Mouse (Mus musculus) C2C12 (cell line): Measurements from ENCODE around the gene Olfml1. TPM values are rescaled to one million over a fixed set of nuclear protein-coding genes. Genes with fewer than 3 reads are reported as not detected.

Experiments used
- H3K27me3 ChIP-seq: one replicate; pipeline ENCODE4 v1.6.1; 2011; ENCODE audit not compliant: control insufficient read depth, insufficient read depth, insufficient read length
- H3K36me3 ChIP-seq: one replicate; pipeline ENCODE4 v1.6.1; 2011; ENCODE audit not compliant: control insufficient read depth, insufficient read depth
- H3K4me3 ChIP-seq: one replicate; pipeline ENCODE4 v1.5.1; 2011; ENCODE audit warnings: mild to moderate bottlenecking, control low read depth; ENCODE audit not compliant: poor library complexity, insufficient read depth, severe bottlenecking
- H3K79me2 ChIP-seq: one replicate; pipeline ENCODE4 v1.6.1; 2011; ENCODE audit not compliant: control insufficient read depth, insufficient read depth
- H3K79me3 ChIP-seq: one replicate; pipeline ENCODE4 v1.6.1; 2011; ENCODE audit warnings: low read depth, control low read depth
- H3ac ChIP-seq: one replicate; pipeline ENCODE3; 2011; ENCODE audit warnings: low read depth; ENCODE audit not compliant: control insufficient read depth, insufficient read length
- CEBPB ChIP-seq: IDR thresholded peaks from one replicate; pipeline ENCODE4 v1.6.1; 2011; ENCODE audit warnings: low read depth, mild to moderate bottlenecking, control low read depth, moderate library complexity
- CTCF ChIP-seq: IDR thresholded peaks from one replicate; pipeline ENCODE4 v1.5.1; 2011; ENCODE audit not compliant: control insufficient read depth, insufficient read depth, insufficient read length
- FOSL1 ChIP-seq: IDR thresholded peaks from one replicate; pipeline ENCODE4 v1.8.0; 2011; ENCODE audit warnings: mild to moderate bottlenecking, low read length; ENCODE audit not compliant: poor library complexity, insufficient read depth, severe bottlenecking
- MAX ChIP-seq: IDR thresholded peaks from one replicate; pipeline ENCODE4 v1.6.1; 2011; ENCODE audit warnings: mild to moderate bottlenecking, control low read depth
- MYOD1 ChIP-seq: IDR thresholded peaks from one replicate; pipeline ENCODE4 v1.6.1; 2011; ENCODE audit warnings: low read depth; ENCODE audit not compliant: control insufficient read depth, insufficient read length
- MYOG ChIP-seq: IDR thresholded peaks from one replicate; pipeline ENCODE4 v1.6.1; 2011; ENCODE audit not compliant: control insufficient read depth, insufficient read length; ENCODE audit errors: extremely low read depth
- USF1 ChIP-seq: IDR thresholded peaks from one replicate; pipeline ENCODE4 v1.6.1; 2011; ENCODE audit warnings: low read depth, mild to moderate bottlenecking, control low read depth, moderate library complexity
- long read RNA-seq, 2 experiments: library from polyadenylated mRNA; unstranded; transcript quantifications; one replicate each; pipeline ENCODE4 v2.0.0; 2019 to 2020
- polyA plus RNA-seq: library from polyadenylated mRNA; unstranded; fragments of >200 nt; fragmentation: generic; extraction: Trizol; gene quantifications from one replicate; pipeline ENCODE4 v1.2.1, GENCODE M21; 2012; ENCODE audit warnings: missing spikeins

The Olfml1 gene
- polyA plus RNA-seq = not detected
- long read RNA-seq, experiment 1 = 0 reads
- long read RNA-seq, experiment 2 = 0 reads

- no peaks in the 10 kb centered on the region for H3K79me2 ChIP-seq
- no peaks in the 10 kb centered on the region for H3K79me3 ChIP-seq
- no peak within 1 kb of the TSS for H3K4me3 ChIP-seq
- H3K36me3 ChIP-seq = no peaks in the 10 kb centered on the region
- H3K27me3 ChIP-seq = no peaks in the 10 kb centered on the region
- TF ChIP-seq MYOD1 (no peak), MAX (no peak), CEBPB (no peak), CTCF (no peak), USF1 (no peak), MYOG (no peak), FOSL1 (no peak)
- no peak within 1 kb of the TSS for H3ac ChIP-seq
These were observed at the start of gene Olfml1 for GRCm38 (mm10) chr7:107567261-107567671. Gene Olfml1 (plus strand): TSS chr7:107567446.

- no peaks in the 10 kb centered on the region for H3K79me3 ChIP-seq
- no peak overlapping the region for H3ac ChIP-seq
- H3K36me3 ChIP-seq = no peaks in the 10 kb centered on the region
- H3K79me2 ChIP-seq = no peaks in the 10 kb centered on the region
- H3K4me3 ChIP-seq = no peak overlapping the region
- TF ChIP-seq MYOG (no peak), MAX (no peak)
- H3K27me3 ChIP-seq = no peaks in the 10 kb centered on the region
These were observed 47.8 kb upstream of the Olfml1 start for GRCm38 (mm10) chr7:107519256-107520025.

GRCm38 (mm10) chr7:107521411-107521810, 45.8 kb upstream of the Olfml1 start:
- Histone ChIP-seq H3ac (no peak overlapping the region), H3K79me2 (no peaks in the 10 kb centered on the region), H3K4me3 (no peak overlapping the region), H3K79me3 (no peaks in the 10 kb centered on the region), H3K27me3 (no peaks in the 10 kb centered on the region), H3K36me3 (no peaks in the 10 kb centered on the region)
- no peak for TF ChIP-seq CTCF
- no peak for TF ChIP-seq USF1
- TF ChIP-seq MYOD1 = no peak
- no peak for TF ChIP-seq FOSL1
- TF ChIP-seq MYOG = no peak
- TF ChIP-seq CEBPB = no peak
- TF ChIP-seq MAX = no peak

- H3K79me2 ChIP-seq = no peaks in the 10 kb centered on the region
- no peaks in the 10 kb centered on the region for H3K27me3 ChIP-seq
- H3K36me3 ChIP-seq = no peaks in the 10 kb centered on the region
- H3ac ChIP-seq = no peak overlapping the region
- no peaks in the 10 kb centered on the region for H3K79me3 ChIP-seq
- TF ChIP-seq MAX = no peak
- TF ChIP-seq CEBPB = no peak
- TF ChIP-seq CTCF = no peak
- no peak for TF ChIP-seq MYOD1
- no peak overlapping the region for H3K4me3 ChIP-seq
These were observed 40.9 kb upstream of the Olfml1 start for GRCm38 (mm10) chr7:107526299-107526698.

GRCm38 (mm10) chr7:107528169-107528772, 39.0 kb upstream of the Olfml1 start:
- H3K27me3 ChIP-seq = no peaks in the 10 kb centered on the region
- H3K79me3 ChIP-seq = no peaks in the 10 kb centered on the region
- no peaks in the 10 kb centered on the region for H3K36me3 ChIP-seq
- no peak for TF ChIP-seq FOSL1
- no peak for TF ChIP-seq MYOG
- TF ChIP-seq USF1 = no peak
- no peak for TF ChIP-seq MYOD1
- no peak for TF ChIP-seq CTCF
- no peak for TF ChIP-seq MAX
- TF ChIP-seq CEBPB = no peak
- H3K79me2 ChIP-seq = no peaks in the 10 kb centered on the region
- no peak overlapping the region for H3ac ChIP-seq
- H3K4me3 ChIP-seq = no peak overlapping the region

- TF ChIP-seq FOSL1 = no peak
- no peak for TF ChIP-seq CEBPB
- TF ChIP-seq MAX = no peak
- no peak for TF ChIP-seq USF1
- TF ChIP-seq MYOD1 = no peak
- no peak for TF ChIP-seq MYOG
- no peak for TF ChIP-seq CTCF
These were observed 37.9 kb upstream of the Olfml1 start for GRCm38 (mm10) chr7:107529364-107529763.

More at GRCm38 (mm10) chr7:107529364-107529763, 37.9 kb upstream of the Olfml1 start:
- no peak overlapping the region for H3K4me3 ChIP-seq
- no peaks in the 10 kb centered on the region for H3K79me2 ChIP-seq
- no peaks in the 10 kb centered on the region for H3K27me3 ChIP-seq
- no peak overlapping the region for H3ac ChIP-seq
- no peaks in the 10 kb centered on the region for H3K79me3 ChIP-seq
- no peaks in the 10 kb centered on the region for H3K36me3 ChIP-seq
